Mouse (Mus musculus) layer of hippocampus, postnatal 14 days (tissue): ENCODE measurements around the gene Tgoln1. TPM values are rescaled to one million over a fixed set of nuclear protein-coding genes. Genes with fewer than 3 reads are reported as not detected.

ENCODE experiments used
- DNase-seq, 2 experiments: peaks; one replicate each; pipeline ENCODE4 v3.0.0; 2021 to 2022; ENCODE audit warnings: low spot score in 2 of 2, mixed read lengths in 1 of 2
- long read RNA-seq, 2 experiments: library from polyadenylated mRNA; stranded (forward); transcript quantifications; one replicate each; pipeline ENCODE4 v2.0.0; 2021
- total RNA-seq, 2 experiments: library from RNA; stranded (reverse); gene quantifications; 2 replicates each; pipeline ENCODE4 v1.2.3; 2021

Tgoln1 gene
- 10 to 100 TPM; 65.3 to 68.0 TPM for total RNA-seq
- long read RNA-seq, experiment 1, full-length matches to known transcripts = 49 of 62 reads
- long read RNA-seq, experiment 1, partial matches to known transcripts = 4 of 62 reads
- long read RNA-seq, experiment 1, other reads (novel, unspliced or antisense) = 9 of 62 reads
- long read RNA-seq, experiment 2, full-length matches to known transcripts = 49 of 57 reads
- long read RNA-seq, experiment 2, partial matches to known transcripts = 4 of 57 reads
- long read RNA-seq, experiment 2, other reads (novel, unspliced or antisense) = 4 of 57 reads

- peak; percentile 87 to 95 for DNase-seq
These were observed at the start of gene Tgoln1 for GRCm38 (mm10) chr6:72616643-72617288. Tgoln1 (minus strand) TSS chr6:72617000.

DNA sequence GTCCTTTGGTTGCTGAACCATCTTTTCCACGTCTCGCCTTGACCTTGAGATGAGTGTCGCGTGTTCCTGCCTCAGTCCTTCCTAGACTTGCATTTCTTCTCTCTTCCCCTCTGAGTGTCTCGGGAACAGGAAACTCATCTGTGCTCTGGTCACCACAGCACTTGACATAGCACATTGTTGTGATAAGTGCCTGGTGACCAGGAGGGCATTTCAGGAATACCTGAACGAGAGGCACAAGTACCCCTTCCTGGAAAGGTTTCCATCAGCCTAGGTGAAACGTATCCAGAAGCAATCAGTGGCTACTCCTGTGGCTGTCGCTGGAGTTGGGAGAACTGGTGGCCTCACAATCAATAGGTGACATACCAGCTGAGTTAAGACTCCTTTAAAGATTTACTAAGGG, 47.5 kb upstream of the Tgoln1 start:
- DNase-seq = no peak

DNA sequence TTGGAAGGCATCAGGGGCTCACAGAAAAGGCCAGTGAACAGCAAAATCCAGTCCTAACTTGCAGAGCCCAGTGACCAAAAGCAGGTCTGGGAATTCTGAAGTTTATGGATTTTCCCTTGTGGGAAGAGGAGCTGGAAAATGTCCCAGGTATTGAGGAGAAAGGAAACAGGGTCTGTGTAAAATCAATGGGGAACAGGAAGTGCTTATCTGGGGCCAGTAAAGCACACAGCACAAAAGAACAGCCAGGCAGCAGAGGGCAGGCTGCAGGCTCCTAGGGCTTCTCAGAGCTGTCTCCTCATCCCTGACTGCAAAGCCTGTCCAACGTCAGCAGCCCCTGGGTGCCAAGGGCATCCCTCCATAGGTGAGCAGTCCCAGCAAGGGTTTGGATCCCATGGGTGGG, 46.2 kb upstream of the Tgoln1 start:
- no peak for DNase-seq

DNA sequence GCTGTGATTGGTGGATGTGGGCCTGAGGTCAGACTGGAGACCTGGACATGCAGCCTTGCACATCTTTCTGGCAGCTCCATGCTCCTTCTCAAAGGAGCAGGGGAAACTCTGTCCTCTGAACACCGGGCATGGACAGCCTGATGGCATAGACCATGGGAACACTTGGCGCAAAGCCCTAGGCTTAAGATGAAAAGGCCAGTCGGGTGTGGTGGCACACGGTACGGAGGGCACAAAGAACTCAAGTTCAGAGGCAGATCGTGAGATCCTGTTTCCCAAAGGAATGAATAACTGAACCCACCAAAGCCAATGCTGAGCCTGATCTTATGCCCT, 43.6 kb upstream of the Tgoln1 start:
- no peak for DNase-seq

DNA sequence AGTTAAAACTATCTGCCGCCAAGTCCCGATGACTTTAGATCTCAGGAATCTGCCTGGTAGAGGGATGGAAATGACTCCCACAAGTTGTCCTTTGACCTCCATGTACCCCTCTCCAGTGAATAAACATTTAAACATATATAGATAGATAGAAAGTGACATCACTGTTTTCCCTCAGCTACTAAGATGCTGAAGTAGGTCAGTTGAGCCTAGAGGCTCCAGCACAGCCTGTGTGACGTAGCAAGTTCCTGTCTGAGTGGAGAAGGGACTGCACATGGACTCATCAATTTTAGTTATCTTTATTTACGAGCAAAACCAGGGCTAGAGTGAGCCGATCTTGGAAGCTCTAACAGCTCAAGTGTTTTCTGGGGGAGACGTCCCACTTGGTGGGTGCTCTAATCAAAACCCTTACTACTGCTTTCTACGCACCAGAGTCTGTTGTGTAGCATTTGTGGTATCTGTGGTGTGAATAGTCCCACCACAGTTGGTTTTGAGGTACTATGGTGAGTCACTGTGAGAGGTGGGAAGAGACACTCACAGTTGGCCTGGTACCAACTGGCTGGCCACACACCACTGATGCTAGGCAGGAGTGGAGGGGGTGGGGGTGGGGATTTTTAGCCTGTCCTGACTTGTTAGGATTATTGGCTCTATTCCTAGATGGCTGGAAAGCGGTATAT, 43.1 kb upstream of the Tgoln1 start:
- no peak for DNase-seq

DNA sequence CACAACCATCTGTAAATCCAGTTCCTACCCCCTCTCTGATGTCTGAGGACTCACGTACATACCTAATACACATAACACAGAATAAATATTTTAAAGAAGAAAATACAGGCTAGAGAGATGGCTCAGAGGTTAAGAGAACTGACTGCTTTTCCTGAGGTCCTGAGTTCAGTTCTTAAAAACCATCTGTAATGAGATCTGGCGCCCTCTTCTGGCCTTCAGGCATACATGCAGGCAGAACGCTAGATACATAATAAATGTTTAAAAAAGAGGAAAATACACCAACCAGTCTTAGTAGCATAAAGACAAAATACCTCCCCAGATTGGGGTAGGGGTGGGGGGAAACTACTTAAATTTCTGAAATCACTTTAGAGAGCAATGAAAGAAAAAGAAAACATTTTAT, 41.2 kb upstream of the Tgoln1 start:
- no peak for DNase-seq

GRCm38 (mm10) chr6:72656053-72656442, 39.2 kb upstream of the Tgoln1 start:
- DNase-seq = no peak

- DNase-seq = no peak
These were observed 38.7 kb upstream of the Tgoln1 start for GRCm38 (mm10) chr6:72655309-72656052.

DNA sequence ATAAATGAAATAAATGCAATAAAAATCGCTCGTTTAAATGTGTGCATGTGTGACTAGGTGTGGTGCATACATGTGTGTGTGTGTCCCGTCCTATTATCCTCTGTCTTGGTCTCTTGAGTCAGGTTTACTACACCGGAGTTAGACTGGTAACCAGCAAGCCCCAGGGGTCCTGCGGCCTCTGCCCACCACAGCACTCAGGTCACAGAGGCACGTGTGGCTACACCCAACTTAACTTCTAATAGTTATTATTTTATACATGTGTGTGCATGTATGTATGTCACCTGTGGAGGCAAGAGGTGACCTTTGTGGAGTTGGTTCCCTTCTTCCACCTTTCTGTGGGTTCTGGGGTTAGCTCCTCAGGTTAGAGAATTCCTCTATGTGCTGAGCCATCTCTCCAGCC, 37.6 kb upstream of the Tgoln1 start:
- no peak for DNase-seq

DNA sequence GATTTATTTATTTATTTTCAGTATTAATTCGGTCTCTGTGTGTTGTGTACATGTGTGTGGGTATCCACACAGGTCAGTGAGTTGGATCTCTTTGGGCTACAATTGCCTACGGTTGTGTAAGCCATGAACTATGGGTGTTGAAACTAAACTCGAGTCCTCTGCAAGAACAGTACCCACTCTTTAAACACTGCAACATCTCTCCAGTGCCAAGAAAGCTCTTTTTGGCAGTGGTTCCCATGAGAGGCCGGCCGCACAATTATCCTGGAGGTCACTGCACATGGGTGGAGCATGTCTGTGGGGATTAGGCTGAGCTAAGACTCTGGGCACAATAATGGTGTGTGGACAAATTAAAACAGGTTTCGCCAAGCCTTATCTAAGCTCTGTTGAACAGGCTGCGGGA, 36.6 kb upstream of the Tgoln1 start:
- DNase-seq = peak in 1 of 2 experiments; percentile 31

GRCm38 (mm10) chr6:72650338-72650851, 33.6 kb upstream of the Tgoln1 start:
- DNase-seq = peak in 1 of 2 experiments; percentile 62

DNA sequence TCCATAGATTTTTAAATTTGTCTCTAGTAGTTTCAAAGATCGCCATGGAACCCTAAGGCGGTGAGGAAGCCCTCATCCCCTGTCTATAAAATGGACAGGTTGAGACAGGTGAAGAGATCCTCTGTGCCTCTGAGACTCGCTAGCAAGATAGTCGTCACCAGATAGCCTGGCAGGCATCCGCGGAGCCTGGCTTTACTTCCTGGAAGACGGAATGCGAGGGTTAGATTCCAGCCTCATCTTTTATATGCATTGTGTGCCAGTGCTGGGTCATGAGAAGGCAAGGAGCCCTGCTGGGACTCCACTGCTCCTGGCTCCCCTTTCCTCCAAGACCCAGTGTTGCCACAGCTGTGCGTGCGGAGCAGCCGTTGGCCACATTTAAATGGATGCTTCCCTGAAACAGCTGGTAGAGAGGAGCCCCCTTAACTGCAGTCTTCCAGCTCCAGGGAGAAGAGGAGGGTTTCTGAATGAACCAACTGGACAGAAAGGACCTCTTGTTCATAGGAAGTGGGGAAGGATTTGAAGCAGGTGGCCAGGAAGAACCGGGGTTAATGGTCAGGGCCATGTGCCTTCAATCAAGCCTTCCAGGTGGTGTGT, 31.3 kb upstream of the Tgoln1 start:
- DNase-seq = no peak

DNA sequence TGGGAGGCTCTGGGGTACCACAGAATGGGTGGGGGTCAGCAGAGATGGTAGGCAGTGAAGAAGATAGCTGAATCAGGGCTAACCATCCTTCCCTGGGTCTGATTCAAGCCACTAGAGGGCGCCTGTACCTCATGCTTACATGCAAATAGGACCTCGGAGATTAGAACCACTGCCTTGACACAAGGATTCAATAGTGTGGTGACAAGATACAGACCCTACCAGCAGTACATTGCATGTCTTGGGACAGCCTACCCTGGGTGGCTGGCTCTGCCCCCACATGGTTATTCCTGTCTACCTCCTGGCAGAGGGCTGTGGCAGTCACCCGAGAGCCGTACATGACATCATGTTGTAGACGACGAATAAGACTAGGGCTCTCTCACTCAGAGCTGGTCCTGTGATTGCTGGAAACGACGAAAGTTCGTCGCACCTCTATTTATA, 30.6 kb upstream of the Tgoln1 start:
- DNase-seq = peak; percentile 72 to 81

DNA sequence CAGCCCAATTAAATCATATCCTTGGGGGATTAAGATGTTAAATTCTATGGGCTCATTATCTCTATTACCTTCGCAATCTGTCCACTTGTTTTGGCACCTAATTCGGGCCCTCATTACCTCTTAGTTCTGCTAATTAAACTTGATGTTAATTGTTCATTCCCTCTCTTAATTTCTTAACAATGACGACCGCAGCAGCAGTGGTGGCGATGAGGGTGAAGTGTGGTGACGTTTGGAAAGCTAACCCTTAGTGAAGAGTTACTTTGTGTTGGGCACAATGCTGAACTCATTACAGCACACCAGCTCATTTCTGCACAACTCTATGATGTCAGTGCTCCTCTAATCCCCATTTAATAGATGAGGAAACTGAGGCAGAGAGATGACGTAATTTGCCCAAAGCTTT, 28.6 kb upstream of the Tgoln1 start:
- DNase-seq = no peak

DNA sequence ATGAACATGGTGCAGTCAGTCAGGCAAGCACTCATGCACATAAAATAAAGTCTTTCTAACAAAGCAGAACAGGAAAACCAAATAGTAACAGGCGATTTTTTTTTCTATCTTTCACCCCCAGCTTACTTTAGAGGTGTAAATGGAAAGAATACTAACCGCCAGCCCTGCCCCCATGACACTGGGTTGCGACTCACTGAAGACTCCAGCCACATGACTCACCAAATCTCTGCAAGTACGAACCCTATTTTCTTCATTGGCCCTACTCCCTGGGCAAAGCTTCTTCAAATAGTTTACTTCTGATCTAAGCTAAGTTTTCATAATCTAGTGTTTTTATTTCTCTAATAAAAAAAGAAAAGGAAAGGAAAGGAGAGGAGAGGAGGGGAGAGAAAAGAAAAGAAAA, 27.8 kb upstream of the Tgoln1 start:
- no peak for DNase-seq

DNA sequence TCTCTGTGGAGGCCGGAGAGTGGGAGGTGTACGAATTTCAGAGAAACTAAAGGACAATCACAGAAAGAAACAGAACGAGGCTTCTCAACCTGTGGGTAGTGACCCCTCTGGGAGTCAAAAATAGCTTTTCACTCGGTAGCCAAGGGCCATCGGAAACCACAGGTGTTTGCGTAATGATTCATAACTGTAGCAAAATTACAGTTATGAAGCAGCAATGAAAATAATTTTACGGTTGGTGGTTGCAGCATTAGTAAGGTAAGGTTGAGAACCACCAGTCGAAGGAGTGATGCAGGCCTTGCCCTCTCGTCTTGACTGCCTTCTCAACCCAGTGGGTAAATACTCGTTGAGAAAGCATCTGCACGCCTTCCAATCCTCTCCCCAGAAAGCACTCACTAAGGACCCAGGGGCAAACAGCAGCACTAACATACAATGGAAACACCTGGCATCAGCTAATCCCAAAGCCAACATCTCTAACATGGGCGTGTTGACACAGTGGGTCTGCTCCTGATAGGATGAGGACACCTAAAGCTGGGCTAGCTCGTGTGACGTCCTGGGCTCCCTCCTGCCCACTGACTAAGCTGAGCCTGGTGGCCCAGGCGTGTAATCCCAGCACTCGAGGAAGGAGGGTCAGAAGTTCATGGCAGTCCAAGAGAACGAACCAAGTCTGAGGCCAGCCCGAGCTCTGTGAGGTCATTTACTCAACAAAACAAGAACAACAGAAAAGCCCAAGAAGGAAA, 24.6 kb upstream of the Tgoln1 start:
- DNase-seq = no peak

DNA sequence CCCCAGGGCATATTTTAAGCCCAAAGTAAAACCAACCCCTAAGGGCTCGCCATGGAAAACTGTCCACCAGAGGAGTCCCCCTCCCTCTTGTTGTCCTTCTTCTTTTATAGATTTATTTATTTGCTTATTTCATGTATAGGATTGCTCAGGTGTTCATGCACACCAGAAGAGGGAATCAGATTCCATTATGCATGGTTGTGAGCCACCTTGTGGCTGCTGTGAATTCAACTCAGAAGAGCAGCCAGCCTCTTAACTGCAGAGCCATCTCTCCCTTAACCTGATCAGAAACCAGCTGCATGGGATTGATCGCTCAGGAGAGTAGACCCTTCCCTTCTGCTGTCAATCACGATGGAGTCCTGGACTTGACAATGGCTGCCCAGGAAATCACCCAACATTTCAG, 20.1 kb upstream of the Tgoln1 start:
- no peak for DNase-seq

DNA sequence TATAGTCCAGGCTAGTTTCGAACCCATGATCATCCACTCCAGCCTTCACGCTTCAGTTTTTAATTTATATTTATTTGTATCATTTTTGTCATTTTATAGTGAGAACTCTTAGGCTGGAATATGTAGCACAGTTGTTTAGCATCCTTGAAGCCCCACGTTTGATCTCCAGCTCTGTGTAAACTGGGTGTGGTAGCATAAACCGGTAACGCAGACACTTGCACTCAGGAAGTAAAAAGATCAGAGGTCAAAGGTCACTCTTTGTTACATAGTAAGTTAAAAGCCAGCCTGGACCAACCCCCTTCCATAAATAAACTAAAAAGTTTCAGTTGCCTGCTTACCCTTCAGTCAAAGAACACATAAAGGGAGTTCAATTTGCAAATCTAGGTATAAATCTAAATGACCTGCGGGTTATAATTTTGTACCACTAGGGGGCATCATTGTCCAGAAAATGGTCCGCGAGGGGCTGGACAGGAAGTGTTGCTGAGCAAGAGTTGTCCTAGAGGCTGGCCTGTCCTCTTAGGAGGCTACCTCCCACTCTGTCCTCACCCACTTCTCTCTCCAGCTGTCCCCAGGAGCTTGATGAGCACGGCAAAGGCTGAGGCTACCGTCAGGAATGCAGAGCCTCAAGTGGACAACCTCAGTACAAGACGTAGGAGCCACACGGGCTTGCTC, 19.1 kb upstream of the Tgoln1 start:
- peak in 1 of 2 experiments; percentile 70 for DNase-seq

DNA sequence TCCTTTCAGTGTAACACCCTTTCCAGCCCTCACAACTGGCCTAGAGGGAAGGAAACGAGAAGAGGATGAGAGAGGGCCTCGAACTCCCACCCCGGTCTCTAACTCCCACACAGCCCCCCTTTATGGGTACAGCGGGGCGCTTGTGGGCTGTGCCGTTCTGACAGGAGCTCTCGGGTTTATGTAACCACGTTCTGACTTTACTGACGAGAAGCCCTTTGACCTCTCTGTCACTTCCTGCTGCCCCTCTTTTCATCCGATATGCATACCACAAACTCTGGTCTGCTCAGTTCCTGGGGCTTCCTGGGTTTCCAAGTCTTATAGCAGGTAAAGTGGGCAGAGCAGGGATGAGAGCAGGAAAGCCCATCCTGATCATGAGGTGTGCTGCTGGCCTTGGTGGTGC, 17.5 kb upstream of the Tgoln1 start:
- DNase-seq = no peak

- DNase-seq = no peak
These were observed 14.9 kb upstream of the Tgoln1 start for GRCm38 (mm10) chr6:72631700-72632099.
